Mouse (Mus musculus) neural tube, embryonic 12.5 days (tissue): Measurements from ENCODE around the gene Togaram1. TPM values are rescaled to one million over a fixed set of nuclear protein-coding genes. Genes with fewer than 3 reads are reported as not detected.

Experiments used
- ATAC-seq: fragments of 200-750 bp; cut with Nextera tagmentation; 2 replicates; pipeline ENCODE4 v1.8.0; 2017; ENCODE audit warnings: low read depth, mild to moderate bottlenecking, moderate TSS enrichment, moderate library complexity; ENCODE audit not compliant: low FRiP score
- H3K27ac ChIP-seq: fragments of 300-500 bp; sonication (generic); 2 replicates; pipeline ENCODE4 v1.5.1; 2016
- H3K27me3 ChIP-seq: fragments of 300-500 bp; sonication (generic); replicated peaks from 2 replicates; pipeline ENCODE4 v1.6.1; 2016; ENCODE audit warnings: mild to moderate bottlenecking
- H3K36me3 ChIP-seq: fragments of 300-500 bp; sonication (generic); 2 replicates; pipeline ENCODE4 v1.6.1; 2016; ENCODE audit warnings: mild to moderate bottlenecking
- H3K4me1 ChIP-seq: fragments of 300-500 bp; sonication (generic); 2 replicates; pipeline ENCODE4 v1.6.1; 2016
- H3K4me2 ChIP-seq: fragments of 300-500 bp; sonication (generic); replicated peaks from 2 replicates; pipeline ENCODE4 v1.6.1; 2016; ENCODE audit warnings: mild to moderate bottlenecking
- H3K4me3 ChIP-seq: fragments of 300-500 bp; sonication (generic); 2 replicates; pipeline ENCODE4 v1.5.1; 2016
- H3K9ac ChIP-seq: fragments of 300-500 bp; sonication (generic); 2 replicates; pipeline ENCODE4 v1.6.1; 2016; ENCODE audit warnings: mild to moderate bottlenecking
- H3K9me3 ChIP-seq: fragments of 300-500 bp; sonication (generic); 2 replicates; pipeline ENCODE4 v1.6.1; 2016; ENCODE audit warnings: mild to moderate bottlenecking
- WGBS: fragments of 180-500 bp; shearing (Covaris S2); methylation state at CpG from one replicate; pipeline ENCODE4 v1.1.7; 2016; 5-methylcytosine and 5-hydroxymethylcytosine counted together
- polyA plus RNA-seq: library from polyadenylated mRNA; unstranded; fragments of >200 nt; fragmentation: Nextera tagmentation; extraction: Ambion mirVana; gene quantifications from 2 replicates; pipeline ENCODE4 v1.2.1, GENCODE M21; 2016

The Togaram1 gene
- polyA plus RNA-seq, 1 experiment from 2014 or later = 25.8 TPM

GRCm38 (mm10) chr12:65065241-65065640 is 99.6 kb downstream of the Togaram1 start:
- peaks cover 56% of the 10 kb centered on the region for H3K36me3 ChIP-seq
- H3K27ac ChIP-seq = no peak overlapping the region
- WGBS = 87% methylated on average over 2 of the region's 2 CpGs
- H3K4me2 ChIP-seq = no peak overlapping the region
- H3K9ac ChIP-seq = no peak overlapping the region
- ATAC-seq = no peak
- H3K27me3 ChIP-seq = no peaks in the 10 kb centered on the region
- H3K4me3 ChIP-seq = no peak overlapping the region
- no peaks in the 10 kb centered on the region for H3K9me3 ChIP-seq
- no peaks in the 10 kb centered on the region for H3K4me1 ChIP-seq

GRCm38 (mm10) chr12:65066234-65066633 is 100.6 kb downstream of the Togaram1 start:
- no peak for ATAC-seq
- 89% methylated on average over 3 of the region's 3 CpGs for WGBS
- H3K4me3 ChIP-seq = no peak overlapping the region
- no peak overlapping the region for H3K9ac ChIP-seq
- H3K27ac ChIP-seq = no peak overlapping the region
- H3K4me2 ChIP-seq = no peak overlapping the region
- no peaks in the 10 kb centered on the region for H3K27me3 ChIP-seq
- H3K4me1 ChIP-seq = no peaks in the 10 kb centered on the region
- peaks cover 48% of the 10 kb centered on the region for H3K36me3 ChIP-seq
- H3K9me3 ChIP-seq = no peaks in the 10 kb centered on the region

GRCm38 (mm10) chr12:65068409-65068808 is 102.8 kb downstream of the Togaram1 start:
- H3K9me3 ChIP-seq = no peaks in the 10 kb centered on the region
- peaks cover 35% of the 10 kb centered on the region for H3K36me3 ChIP-seq
- no peak for ATAC-seq
- no peak overlapping the region for H3K4me3 ChIP-seq
- 89% methylated on average over 4 of the region's 4 CpGs for WGBS
- no peak overlapping the region for H3K27ac ChIP-seq
- no peaks in the 10 kb centered on the region for H3K4me1 ChIP-seq
- no peak overlapping the region for H3K4me2 ChIP-seq
- no peaks in the 10 kb centered on the region for H3K27me3 ChIP-seq
- no peak overlapping the region for H3K9ac ChIP-seq

Other genes starting within 250 kb of the Togaram1 start
- gene Gm527, start 47.9 kb upstream of the Togaram1 start, polyA plus RNA-seq = 3.9 and 5.6 TPM in 2 replicates
- 19.4 and 22.5 TPM in 2 replicates for gene Klhl28, start 270 bp upstream of the Togaram1 start, polyA plus RNA-seq
- 55.4 and 56.6 TPM in 2 replicates for gene Prpf39, start 70.5 kb downstream of the Togaram1 start, polyA plus RNA-seq
- gene Fkbp3, start 108.2 kb downstream of the Togaram1 start, polyA plus RNA-seq = 516 and 548 TPM in 2 replicates
- gene Fancm, start 109.8 kb downstream of the Togaram1 start, polyA plus RNA-seq = 12.1 and 15.8 TPM in 2 replicates
- gene Mis18bp1, start 206.8 kb downstream of the Togaram1 start, polyA plus RNA-seq = 39.9 and 41.5 TPM in 2 replicates